Mouse (Mus musculus) CH12.LX (cell line): ENCODE measurements around the gene F13a1. TPM values are rescaled to one million over a fixed set of nuclear protein-coding genes. Genes with fewer than 3 reads are reported as not detected.

Source experiments
- DNase-seq: peaks from one replicate; pipeline ENCODE4 v3.0.0-alpha.2; 2013; ENCODE audit errors: extremely low read depth
- H3K27ac ChIP-seq: 2 replicates; pipeline ENCODE4 v1.5.1; 2012; ENCODE audit warnings: low read depth, mild to moderate bottlenecking, control low read depth, moderate library complexity; ENCODE audit not compliant: insufficient read depth
- H3K27me3 ChIP-seq: replicated peaks from 2 replicates; pipeline ENCODE3; 2012; ENCODE audit warnings: inconsistent platforms
- H3K36me3 ChIP-seq, 2 experiments: replicated peaks in 1 of 2; 2 replicates each; pipeline versions ENCODE3 to v1.6.1; 2012; ENCODE audit warnings: inconsistent platforms in 1 of 2, low read length in 1 of 2, mild to moderate bottlenecking in 1 of 2, mixed read lengths in 1 of 2, moderate library complexity in 1 of 2; ENCODE audit not compliant: control insufficient read depth in 1 of 2, insufficient read depth in 1 of 2
- H3K4me1 ChIP-seq, 2 experiments: 2 replicates each; pipeline ENCODE4 v1.6.1; 2012; ENCODE audit warnings: inconsistent platforms in 1 of 2, moderate library complexity in 1 of 2; ENCODE audit not compliant: insufficient read depth in 2 of 2, control insufficient read depth in 1 of 2
- H3K4me2 ChIP-seq: 2 replicates; pipeline ENCODE4 v1.6.1; 2012; ENCODE audit warnings: low read depth, mild to moderate bottlenecking, control low read depth; ENCODE audit not compliant: poor library complexity, insufficient read depth, severe bottlenecking
- H3K4me3 ChIP-seq, 3 experiments: fragments of 150-350 bp in 1 of 3; sonication (generic) in 1 of 3; replicated peaks in 1 of 3; 2 replicates each; pipeline versions ENCODE3 to v1.5.1; 2011 to 2012; ENCODE audit warnings: low read depth in 2 of 3, low read length in 2 of 3, mild to moderate bottlenecking in 2 of 3, moderate library complexity in 2 of 3, control low read depth in 1 of 3, improper control_type of control experiment in 1 of 3, inconsistent platforms in 1 of 3, mixed read lengths in 1 of 3; ENCODE audit not compliant: poor library complexity in 1 of 3
- H3K79me2 ChIP-seq: replicated peaks from 2 replicates; pipeline ENCODE4 v1.6.1; 2012; ENCODE audit warnings: mild to moderate bottlenecking, moderate library complexity; ENCODE audit not compliant: control insufficient read depth, poor library complexity, insufficient read depth, severe bottlenecking; ENCODE audit errors: extremely low read depth
- H3K9ac ChIP-seq: 2 replicates; pipeline ENCODE4 v1.6.1; 2012; ENCODE audit warnings: low read depth, mild to moderate bottlenecking, control low read depth, moderate library complexity; ENCODE audit not compliant: insufficient read depth
- H3K9me3 ChIP-seq: replicated peaks from 2 replicates; pipeline ENCODE3; 2012; ENCODE audit warnings: low read length, inconsistent platforms, mixed read lengths
- BHLHE40 ChIP-seq: IDR thresholded peaks from 2 replicates; pipeline ENCODE4 v1.6.1; 2011; ENCODE audit warnings: mild to moderate bottlenecking, low read depth, low read length, improper control_type of control experiment
- E2F4 ChIP-seq: IDR thresholded peaks from 2 replicates; pipeline ENCODE4 v1.6.1; 2011; ENCODE audit warnings: low read depth, low read length, improper control_type of control experiment; ENCODE audit not compliant: insufficient replicate concordance
- ELF1 ChIP-seq: IDR thresholded peaks from 2 replicates; pipeline ENCODE4 v1.6.1; 2014; ENCODE audit warnings: low read depth, mild to moderate bottlenecking, inconsistent platforms, low read length, improper control_type of control experiment
- EP300 ChIP-seq: IDR thresholded peaks from 2 replicates; pipeline ENCODE4 v1.6.1; 2011; ENCODE audit warnings: low read length, improper control_type of control experiment
- IRF4 ChIP-seq: IDR thresholded peaks from 2 replicates; pipeline ENCODE4 v1.6.1; 2014; ENCODE audit warnings: low read depth, mild to moderate bottlenecking, inconsistent platforms, low read length, improper control_type of control experiment
- MAX ChIP-seq: IDR thresholded peaks from 2 replicates; pipeline ENCODE4 v1.6.1; 2011; ENCODE audit warnings: low read length, improper control_type of control experiment
- MAZ ChIP-seq: IDR thresholded peaks from 2 replicates; pipeline ENCODE4 v1.6.1; 2012; ENCODE audit warnings: low read depth, mild to moderate bottlenecking, inconsistent platforms, low read length, improper control_type of control experiment, moderate library complexity
- MEF2A ChIP-seq: IDR thresholded peaks from 2 replicates; pipeline ENCODE4 v1.6.1; 2014; ENCODE audit warnings: low read depth, mild to moderate bottlenecking, inconsistent platforms, low read length, improper control_type of control experiment, borderline replicate concordance
- MXI1 ChIP-seq: IDR thresholded peaks from 2 replicates; pipeline ENCODE4 v1.6.1; 2011; ENCODE audit warnings: mild to moderate bottlenecking, low read depth, low read length, improper control_type of control experiment
- MYC ChIP-seq: IDR thresholded peaks from 2 replicates; pipeline ENCODE4 v1.6.1; 2011; ENCODE audit warnings: low read depth, mild to moderate bottlenecking, improper control_type of control experiment, low read length
- NELFE ChIP-seq: IDR thresholded peaks from 2 replicates; pipeline ENCODE4 v1.6.1; 2011; ENCODE audit warnings: low read depth, low read length, improper control_type of control experiment
- RAD21 ChIP-seq: IDR thresholded peaks from 2 replicates; pipeline ENCODE4 v1.6.1; 2011; ENCODE audit warnings: low read depth, mild to moderate bottlenecking, low read length, improper control_type of control experiment, moderate library complexity
- RCOR1 ChIP-seq: conservative IDR thresholded peaks from 2 replicates; pipeline ENCODE4 v1.6.1; 2012; ENCODE audit warnings: low read depth, mild to moderate bottlenecking, inconsistent platforms, low read length, improper control_type of control experiment
- SMC3 ChIP-seq: IDR thresholded peaks from 2 replicates; pipeline ENCODE4 v1.6.1; 2011; ENCODE audit warnings: low read depth, low read length, improper control_type of control experiment
- USF2 ChIP-seq: conservative IDR thresholded peaks from 2 replicates; pipeline ENCODE4 v1.6.1; 2011; ENCODE audit warnings: low read depth, low read length, improper control_type of control experiment
- ZKSCAN1 ChIP-seq: IDR thresholded peaks from 2 replicates; pipeline ENCODE4 v1.6.1; 2012; ENCODE audit warnings: low read depth, inconsistent platforms, low read length, improper control_type of control experiment, borderline replicate concordance
- dilution Hi-C: fragments of 300-500 bp; cut with MboI; formaldehyde crosslinking; loops from 2 replicates; pipeline ENCODE4 v1.14.3; 2020; ENCODE audit warnings: low sequenced_read_pairs; ENCODE audit not compliant: extremely low pct_unique_long_range_greater_than_20kb, extremely low pct_ligation_motif_present
- in situ Hi-C: fragments of 300-500 bp; cut with MboI; formaldehyde crosslinking; loops from 3 replicates; pipeline ENCODE4 v1.14.3; 2019; ENCODE audit warnings: low sequenced_read_pairs, low pct_ligation_motif_present, low pct_unique_long_range_greater_than_20kb, mixed read lengths
- polyA plus RNA-seq: library from polyadenylated mRNA; unstranded; fragments of >175 nt; gene quantifications from 2 replicates; pipeline ENCODE4 v1.2.1, GENCODE M21; 2012; ENCODE audit warnings: low read depth; ENCODE audit not compliant: insufficient read length
- total RNA-seq, 2 experiments: library from RNA; depleted of rRNA; stranded (reverse); fragments of 300-350 nt in 1 of 2; fragments of >200 nt in 1 of 2; gene quantifications; 2 replicates each; pipeline ENCODE4 v1.2.3; 2012 to 2014

The F13a1 gene
- total and polyA plus RNA-seq, 3 experiments, result 0.06 to 0.42 TPM; not detected in 1

- dilution Hi-C loops, result no loop called here
- in situ Hi-C loops, result no loop called here
- H3K9me3 ChIP-seq, result no peaks in the 10 kb centered on the region
- H3K4me3 ChIP-seq, result no peak overlapping the region
- no peak overlapping the region for H3K27ac ChIP-seq
- TF ChIP-seq ELF1 (no peak), NELFE (no peak)
- TF ChIP-seq, all 38 proteins: peak for 0
- H3K4me2 ChIP-seq, result no peak overlapping the region
- no peak overlapping the region for H3K9ac ChIP-seq
- no peak for DNase-seq
- no peaks in the 10 kb centered on the region for H3K27me3 ChIP-seq
- H3K36me3 ChIP-seq, result no peaks in the 10 kb centered on the region
- H3K4me1 ChIP-seq, result peaks cover 4 to 15% of the 10 kb centered on the region in 2 experiments; a peak in 3 of 4 replicates
- no peaks in the 10 kb centered on the region for H3K79me2 ChIP-seq
Observed at GRCm38 (mm10) chr13:36972226-36972625, 77.8 kb downstream of the F13a1 start.

GRCm38 (mm10) chr13:36962926-36963325 is 87.1 kb downstream of the F13a1 start:
- H3K79me2 ChIP-seq, result no peaks in the 10 kb centered on the region
- no peaks in the 10 kb centered on the region for H3K36me3 ChIP-seq
- no peak for TF ChIP-seq MEF2A
- TF ChIP-seq SMC3, result no peak
- no peak for TF ChIP-seq MAZ
- TF ChIP-seq EP300, result no peak
- no peak for TF ChIP-seq ZKSCAN1
- no peak for TF ChIP-seq MYC
- no peak for TF ChIP-seq USF2
- no peak for TF ChIP-seq BHLHE40
- no peak for TF ChIP-seq MAX
- TF ChIP-seq IRF4, result no peak
- TF ChIP-seq RCOR1, result no peak
- TF ChIP-seq MXI1, result no peak
- no peak for TF ChIP-seq E2F4
- TF ChIP-seq ELF1, result no peak
- no peak for TF ChIP-seq RAD21
- dilution Hi-C loops (no loop called here), in situ Hi-C loops (no loop called here)
- no peak for DNase-seq
- peaks cover 2 to 12% of the 10 kb centered on the region in 2 experiments; a peak in 3 of 4 replicates for H3K4me1 ChIP-seq
- H3K9me3 ChIP-seq, result no peaks in the 10 kb centered on the region
- no peak overlapping the region for H3K27ac ChIP-seq
- H3K4me2 ChIP-seq, result no peak overlapping the region
- H3K9ac ChIP-seq, result no peak overlapping the region
- H3K4me3 ChIP-seq, result no peak overlapping the region
- no peaks in the 10 kb centered on the region for H3K27me3 ChIP-seq
